Mouse (Mus musculus): ENCODE measurements at regions not wholly inside any gene's neighbourhood (a gene's known extent, or its start where the extent isn't known, plus 50 kb on each side); places are given as distances from the start of the nearest gene placed in this dataset.
A peak's percentile ranks its signal among the peaks of the same experiment; 100 is the strongest.
"Not testable (repeated sequence)": the region's sequence is repeated elsewhere in the genome, so short reads cannot be mapped to it uniquely, and the experiment has no call there.

DNA sequence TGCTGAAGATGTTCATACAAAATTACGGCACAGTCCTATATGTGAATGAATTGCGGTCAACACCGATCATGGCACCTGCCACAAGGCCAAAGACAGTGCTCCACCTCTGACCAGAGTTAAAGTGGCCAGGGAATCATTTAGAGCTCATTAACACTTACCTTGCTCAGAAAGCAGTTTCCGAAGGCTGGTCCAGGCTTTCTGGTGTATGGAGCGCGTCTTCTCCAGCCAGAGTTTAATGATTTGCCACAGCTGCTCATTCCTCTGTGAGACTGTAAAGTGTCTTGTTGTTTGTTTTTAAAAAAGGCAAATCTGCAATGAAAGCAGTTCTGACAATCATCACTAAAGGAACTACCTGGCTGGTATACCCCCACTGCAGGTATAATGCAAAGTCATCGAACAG lies 256.7 kb downstream of the Nfkbiz start:
- no peak for DNase-seq (ENCODE audit: low spot score)

DNA sequence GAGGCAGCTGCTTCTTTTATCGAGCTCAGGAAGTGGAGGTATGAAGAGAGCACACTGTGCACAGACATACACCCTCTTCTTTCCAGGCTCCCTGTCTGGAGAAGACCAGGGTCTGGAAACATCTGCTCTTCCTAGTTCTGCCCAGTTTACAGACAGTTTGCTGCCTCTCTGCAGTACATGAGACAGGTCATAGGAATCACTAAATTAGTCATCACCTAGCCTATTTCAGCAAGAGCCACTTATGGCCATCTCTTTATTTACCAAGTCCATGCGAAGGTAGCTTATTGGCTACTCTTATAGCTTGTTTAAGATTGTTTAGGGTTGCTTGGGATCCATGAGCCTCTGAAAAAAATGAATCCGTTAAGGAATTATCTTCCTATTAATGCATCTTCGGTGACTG lies 257.9 kb downstream of the Nfkbiz start:
- no peak for DNase-seq (ENCODE audit: low spot score)

DNA sequence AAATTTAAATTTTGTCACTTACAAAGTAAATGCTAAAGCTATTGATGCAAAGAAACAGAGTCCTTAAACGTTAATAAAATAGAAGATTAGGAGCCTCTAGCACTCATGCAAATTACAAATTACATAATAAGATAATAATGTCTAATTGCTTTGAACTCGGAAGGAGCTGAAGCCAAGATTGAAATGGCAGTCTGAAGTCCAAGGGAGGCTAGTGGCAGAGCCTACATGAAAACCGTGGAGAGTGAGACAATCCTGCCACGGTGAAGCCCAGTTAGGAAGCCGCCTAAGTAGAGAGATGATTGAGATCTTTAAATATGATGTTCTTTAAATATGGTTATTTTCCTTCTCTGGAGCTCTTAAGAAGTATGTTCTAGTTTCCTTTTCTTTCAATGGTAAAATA lies 260.0 kb downstream of the Nfkbiz start:
- DNase-seq (ENCODE audit: low spot score): no peak

DNA sequence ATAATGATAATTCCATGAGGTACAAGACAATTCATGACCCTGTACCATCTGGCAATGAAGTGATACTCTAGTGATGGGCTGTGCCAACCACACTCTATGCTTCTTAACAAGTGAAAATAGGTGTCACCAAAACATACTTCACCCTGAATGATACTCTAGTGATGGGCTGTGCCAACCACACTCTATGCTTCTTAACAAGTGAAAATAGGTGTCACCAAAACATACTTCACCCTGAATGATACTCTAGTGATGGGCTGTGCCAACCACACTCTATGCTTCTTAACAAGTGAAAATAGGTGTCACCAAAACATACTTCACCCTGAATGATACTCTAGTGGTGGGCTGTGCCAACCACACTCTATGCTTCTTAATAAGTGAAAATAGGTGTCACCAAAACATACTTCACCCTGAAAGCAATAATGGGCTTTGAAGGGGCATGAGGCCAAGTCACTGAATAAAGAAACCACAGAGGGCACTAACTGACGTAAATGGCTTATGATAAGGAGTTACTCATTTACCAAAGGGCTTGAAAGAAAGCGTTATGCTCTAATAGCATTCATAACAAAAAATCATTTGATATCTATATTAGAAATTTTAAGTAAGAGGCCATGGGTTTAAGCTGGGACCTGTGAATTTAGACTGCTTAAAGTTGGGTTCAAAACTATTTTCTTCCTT lies 263.0 kb downstream of the Nfkbiz start:
- not testable (repeated sequence) for DNase-seq (ENCODE audit: low spot score)

DNA sequence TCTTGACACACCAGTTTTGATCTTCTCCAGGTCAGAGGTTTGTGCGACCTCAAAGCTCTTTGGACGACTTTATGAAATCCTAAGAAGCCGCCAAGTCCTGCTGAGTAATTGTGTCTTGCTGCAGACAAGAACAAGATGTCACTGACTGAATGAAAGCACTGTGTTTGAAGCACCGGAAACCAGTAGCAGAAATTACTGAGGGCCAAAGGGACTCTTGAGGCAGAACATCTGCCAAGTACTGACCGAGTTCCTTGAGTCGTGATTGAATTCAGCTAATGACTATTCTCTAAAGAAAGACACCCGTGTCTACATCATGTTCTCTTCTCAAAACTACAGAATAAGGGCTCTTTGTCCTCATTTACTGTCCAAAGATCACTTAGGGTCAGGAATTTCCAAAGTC lies 267.6 kb downstream of the Nfkbiz start:
- DNase-seq (ENCODE audit: low spot score): no peak

DNA sequence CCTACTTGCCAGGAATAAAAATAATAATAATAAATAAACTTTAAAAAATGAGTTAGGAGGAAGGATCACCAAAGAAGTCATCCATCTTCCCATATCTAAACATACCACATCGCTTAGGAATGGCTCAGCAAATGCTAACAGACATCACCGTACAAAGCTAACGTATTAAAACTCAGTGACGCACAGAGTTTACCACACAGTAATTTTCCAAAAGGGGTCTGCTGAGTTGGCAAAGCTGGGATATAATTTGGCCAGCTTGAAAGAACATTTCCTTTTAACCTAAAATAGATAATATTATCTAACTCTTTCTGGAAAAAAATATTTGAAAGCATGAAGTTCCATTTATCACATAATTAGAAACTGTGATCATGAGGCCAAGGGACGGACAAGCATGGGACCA lies 268.6 kb downstream of the Nfkbiz start:
- no peak for DNase-seq (ENCODE audit: low spot score)

DNA sequence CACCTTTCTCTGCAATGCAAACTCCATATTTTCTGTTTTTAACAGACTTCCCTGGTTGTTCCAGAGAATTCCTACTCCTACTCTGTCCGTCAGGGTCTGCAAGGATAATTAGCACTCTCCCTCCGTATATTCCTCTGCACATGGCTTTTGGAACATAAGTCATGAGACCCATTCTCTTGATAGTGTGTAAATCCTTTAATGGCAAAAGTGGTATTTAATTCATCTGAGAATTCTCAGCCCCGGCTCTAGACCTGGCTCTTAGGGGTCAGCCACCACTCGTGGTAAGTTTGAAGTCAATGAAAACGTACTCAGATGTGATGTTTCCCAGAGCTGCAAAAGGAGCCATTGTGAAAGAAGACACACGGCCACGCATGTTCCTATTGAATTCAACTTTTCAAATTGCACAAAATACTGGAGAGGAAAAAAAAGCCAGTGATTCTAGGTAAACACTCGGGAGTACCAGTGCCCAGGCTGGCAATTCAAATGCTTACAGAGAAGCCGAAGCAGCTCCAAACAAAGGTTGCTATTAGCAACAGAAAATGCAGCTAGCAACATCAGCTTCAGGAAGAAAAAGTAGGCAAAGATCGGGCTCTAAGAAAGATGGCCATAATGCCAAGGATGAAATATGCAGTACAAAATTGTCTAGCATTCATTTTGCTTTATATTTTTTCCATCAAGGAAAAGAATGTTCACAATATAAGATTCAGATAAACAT lies 258.2 kb upstream of the Zpld1 start:
- DNase-seq (ENCODE audit: low spot score): no peak

DNA sequence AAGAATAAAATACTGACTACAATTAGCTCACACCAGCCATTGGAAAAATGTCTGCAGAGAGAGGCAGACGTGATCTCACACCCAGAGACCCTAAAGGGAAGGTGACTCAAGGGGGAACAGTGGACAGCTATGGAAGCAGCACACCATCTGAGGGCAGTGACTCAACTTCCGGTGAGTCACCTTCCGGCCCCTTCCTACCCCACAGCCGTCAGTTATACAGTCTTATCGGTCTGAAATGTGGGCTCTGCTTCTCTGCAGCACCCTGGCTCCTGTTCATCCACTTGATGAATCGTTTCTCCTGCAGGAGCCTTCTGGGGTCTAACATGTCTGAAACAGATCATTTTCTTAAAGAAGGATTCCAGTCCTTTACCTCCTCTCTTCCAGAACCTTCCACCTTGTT lies 257.4 kb upstream of the Zpld1 start:
- DNase-seq (ENCODE audit: low spot score): no peak

DNA sequence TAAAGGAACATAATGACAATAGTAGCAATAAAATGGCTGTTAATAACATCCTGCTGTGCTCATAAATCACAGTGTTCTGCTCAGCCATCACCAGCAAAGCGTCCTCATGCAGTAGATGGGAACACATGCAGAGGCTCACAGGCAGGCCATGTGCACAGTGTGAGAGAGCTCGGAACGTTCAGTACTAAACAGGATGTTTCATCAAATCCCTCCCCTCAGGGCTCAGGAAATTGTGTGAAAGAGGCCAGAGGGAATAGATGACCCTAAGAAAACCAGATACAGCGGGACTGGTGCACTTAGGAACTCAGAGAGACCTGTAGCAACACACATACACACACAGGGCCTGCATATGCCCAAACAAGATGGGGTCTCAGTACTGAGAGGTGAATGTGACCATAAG lies 256.1 kb upstream of the Zpld1 start:
- DNase-seq (ENCODE audit: low spot score): no peak

DNA sequence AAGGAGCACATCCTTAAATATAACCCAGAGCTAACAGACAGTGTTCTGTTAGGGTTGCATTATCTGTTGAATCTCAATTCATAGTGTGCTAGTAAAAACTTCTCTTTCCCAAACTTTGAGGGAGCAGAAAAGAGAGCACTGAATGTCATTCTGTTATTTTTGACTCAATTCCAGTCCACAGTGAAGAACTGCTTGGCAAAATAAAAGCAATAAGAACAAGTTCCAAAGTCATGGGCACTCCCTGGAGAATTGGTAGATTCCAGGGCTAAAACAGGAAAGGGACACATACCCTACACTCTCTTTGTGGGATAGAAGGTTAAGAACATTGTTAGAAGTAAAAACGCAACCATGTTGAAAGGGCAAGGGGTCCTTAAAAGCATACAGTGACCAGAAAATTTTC lies 253.6 kb upstream of the Zpld1 start:
- DNase-seq (ENCODE audit: low spot score): no peak

DNA sequence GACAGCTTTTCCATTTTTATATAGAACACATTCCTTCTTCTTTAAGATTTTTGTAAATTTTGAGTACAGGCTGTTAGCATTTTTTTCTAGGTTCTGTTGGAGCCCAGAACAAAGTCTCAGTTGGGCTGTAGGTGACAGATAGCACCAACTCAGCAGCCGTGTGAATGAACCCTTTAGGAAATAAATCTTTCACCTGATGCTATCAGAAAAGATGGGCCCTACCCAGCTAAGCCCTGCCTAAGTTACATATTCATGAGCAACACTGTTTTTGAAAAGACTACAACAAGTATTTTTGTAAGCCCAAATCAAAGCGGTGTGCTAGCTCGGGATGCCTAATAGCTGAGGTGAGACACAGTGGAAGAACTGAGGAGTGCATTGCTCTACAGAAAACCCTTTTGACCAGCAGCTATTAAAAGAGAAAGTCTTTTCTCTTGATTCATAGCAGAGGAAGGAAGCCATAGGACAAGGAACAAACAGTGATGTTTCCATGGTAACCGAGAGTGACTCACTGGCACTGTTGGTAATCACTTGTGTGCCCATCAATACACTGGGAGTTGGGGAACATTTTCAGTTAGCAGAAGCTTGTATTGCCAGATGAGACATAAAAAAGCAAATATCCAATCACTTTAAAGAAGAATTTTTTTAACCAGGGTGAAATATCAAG lies 253.0 kb upstream of the Zpld1 start:
- DNase-seq (ENCODE audit: low spot score): no peak

DNA sequence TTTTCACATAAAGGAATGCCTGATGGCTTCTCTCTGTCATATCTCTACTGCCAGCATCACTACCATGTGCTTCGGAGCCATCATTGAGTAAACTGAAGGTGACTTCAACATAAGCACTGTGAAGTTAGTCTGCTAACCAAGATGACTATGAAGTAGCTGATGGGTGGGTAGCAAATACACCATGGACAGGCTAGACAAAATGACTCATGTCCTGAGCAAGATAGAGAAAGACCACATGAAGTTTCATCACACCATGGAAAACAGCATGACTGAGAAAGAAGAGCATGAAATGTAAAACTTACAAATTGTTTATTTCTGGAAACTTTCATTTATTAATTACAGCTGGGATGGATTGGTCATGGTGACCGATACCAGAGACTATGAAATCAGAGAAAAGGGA lies 249.3 kb upstream of the Zpld1 start:
- DNase-seq (ENCODE audit: low spot score): no peak

DNA sequence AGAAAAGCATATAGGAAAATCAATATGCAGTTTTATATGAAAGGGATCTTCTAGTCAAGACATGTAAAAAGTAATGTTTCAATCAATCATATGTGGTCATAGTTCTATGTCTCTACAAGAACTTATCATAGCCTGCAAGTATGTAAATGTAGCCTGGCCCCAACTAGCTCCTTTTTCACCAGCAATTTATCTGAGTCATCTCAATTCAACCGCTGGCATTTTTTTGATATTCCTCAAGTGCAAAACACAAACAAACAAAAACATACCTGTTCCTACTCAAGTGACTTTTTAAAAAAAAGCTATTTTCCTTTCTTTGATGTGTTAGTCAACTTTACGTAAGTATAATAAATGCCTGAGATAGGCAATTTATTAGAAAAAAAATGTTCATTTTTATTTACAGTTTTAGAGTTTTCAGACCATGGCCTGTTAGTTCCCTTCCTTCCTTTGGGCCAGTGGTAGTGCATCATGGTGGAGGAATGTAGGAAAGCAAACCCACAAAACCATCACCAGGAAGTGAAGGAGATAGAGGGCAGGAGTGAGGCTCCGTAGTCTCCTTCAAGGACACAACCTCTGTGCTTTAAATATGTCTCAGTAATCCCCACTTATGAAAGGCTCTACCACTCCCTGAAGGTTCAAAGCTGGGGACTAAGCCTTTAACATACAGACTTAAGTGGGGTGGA lies 242.7 kb upstream of the Zpld1 start:
- no peak for DNase-seq (ENCODE audit: low spot score)

DNA sequence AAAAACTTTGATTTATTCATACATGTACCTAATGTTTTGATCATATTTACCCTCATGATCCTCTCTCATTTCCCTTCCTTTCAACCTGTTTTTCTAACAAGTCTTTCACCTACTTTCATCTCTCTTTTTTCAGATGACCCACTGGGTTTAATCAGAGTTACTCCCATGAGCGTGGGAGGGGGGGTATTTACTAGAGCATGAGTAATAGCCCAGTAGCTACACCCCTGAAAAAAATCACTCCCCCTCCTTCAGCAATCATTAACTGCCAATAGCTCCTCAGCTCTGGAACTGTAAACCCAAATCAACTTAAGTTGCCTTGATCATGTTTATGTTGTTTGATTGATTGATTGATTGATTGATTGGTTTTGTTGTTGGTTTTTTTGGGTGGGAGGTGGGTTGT lies 241.4 kb upstream of the Zpld1 start:
- no peak for DNase-seq (ENCODE audit: low spot score)

DNA sequence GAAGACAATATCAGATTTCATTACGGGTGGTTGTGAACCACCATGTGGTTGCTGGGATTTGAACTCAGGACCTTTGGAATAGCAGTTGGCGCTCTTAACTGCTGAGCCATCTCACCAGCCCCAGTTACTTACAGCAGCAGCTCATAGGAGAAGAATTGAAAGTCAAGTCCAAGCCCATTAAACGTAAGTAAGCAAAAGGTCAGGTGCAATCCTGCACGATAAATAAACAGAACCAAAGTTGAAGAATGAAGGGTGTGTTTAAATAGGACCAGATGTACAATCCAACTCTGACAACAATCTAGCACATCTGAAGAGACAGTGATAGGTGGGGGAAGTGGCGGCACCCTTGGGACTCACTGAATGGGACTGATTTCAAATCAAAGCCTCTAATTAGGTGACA lies 239.8 kb upstream of the Zpld1 start:
- DNase-seq (ENCODE audit: low spot score): no peak

DNA sequence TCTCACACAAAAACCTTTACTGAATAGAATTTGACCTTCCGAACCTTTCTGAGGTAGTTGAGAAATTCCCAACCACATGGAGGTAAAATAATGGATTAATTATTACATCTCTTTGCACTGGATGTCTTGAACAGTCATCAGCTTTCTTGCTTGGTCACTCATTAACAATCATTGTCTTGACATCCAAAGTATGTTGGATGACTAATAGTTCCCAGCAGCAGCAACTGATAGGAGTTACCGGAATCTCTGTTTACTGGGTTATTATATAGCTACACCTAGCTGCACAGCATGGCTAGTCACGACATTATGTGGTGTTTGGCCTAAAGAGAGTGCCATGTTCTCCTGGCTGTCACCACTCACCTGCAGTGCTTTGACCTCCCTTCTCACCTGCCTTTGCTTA lies 234.9 kb upstream of the Zpld1 start:
- DNase-seq (ENCODE audit: low spot score): no peak

DNA sequence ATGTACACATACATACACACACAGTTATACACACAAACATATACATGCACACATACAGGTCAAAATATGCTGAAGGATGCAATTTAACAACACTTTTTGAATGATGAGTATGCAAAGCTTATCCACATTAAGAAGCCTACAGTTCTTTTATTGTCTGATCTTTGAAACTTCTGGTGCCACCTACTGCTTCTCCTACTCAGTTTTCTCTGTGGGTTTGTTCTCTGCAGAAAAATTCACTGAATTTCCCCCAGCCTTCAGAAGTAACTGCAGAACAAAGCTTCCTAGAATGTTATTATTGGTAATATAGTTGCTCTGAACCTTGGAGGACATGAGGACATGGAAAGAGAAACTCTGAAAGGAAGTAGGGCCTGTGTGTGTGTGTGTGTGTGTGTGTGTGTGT lies 233.1 kb upstream of the Zpld1 start:
- DNase-seq (ENCODE audit: low spot score): no peak

DNA sequence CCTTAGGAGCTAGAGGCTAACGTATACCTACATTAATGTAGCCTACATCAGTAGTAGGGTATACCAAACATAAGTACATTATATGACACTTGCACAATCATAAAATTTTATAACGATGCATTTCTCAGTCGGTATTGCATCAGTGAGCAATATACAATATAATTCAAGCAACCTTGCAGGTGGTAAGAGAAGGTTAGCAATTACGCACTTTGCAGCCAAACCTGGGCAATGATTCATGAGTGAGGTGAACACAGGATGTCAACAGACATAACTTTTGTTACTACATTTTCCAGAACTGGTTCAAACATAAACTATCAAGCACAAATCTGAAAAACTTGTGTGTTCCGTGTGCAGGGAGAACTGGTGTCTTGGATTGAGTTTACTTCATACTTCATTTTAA lies 229.9 kb upstream of the Zpld1 start:
- no peak for DNase-seq (ENCODE audit: low spot score)

DNA sequence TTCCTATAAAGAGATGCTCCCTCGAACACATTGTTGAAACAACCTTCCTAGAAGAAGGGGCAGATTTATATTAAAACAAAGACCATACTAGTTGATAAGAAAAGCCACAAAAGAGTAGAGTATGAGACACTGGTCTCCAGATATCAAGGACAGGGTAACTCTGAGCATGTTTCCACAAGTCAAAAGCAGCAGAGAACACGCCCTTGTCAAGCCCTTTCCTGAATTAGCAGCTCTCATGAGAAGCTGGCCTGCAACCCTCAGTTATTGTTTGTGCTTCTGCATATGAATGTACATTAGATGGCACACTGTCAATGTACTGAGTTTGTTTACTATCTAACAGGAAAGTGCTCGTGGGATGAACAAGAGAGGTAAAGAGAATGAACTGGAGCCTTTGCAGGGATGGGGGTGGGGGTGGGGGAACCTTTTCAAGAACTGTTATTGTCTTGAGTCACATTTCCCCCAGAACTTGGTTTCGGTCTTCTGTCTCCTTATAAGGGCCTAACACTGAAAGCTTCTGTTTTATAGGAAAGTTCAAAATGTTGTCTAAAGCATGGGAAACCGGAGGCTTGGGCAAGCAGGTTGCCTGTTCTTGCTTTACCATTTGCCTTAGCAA lies 228.6 kb upstream of the Zpld1 start:
- peak; percentile 36 for DNase-seq (ENCODE audit: low spot score)

DNA sequence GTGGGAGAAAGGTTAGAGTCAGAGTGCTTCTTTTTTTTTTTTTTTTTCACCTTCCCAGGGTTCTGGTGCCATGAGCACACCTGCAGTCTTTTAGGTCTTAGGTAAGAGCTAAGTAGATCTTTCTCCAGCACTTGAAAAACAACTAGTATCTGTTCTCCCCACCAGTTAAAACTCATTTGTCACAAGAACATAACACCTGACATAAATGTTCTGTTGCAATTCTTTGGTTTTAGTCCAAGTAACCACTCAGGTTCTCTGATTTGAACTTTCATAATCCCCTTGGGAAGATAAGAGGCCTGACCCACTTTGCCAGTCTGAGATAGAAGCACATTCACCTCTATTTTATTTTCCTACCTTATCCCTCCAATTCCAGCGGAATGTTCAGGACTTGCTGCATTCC lies 225.5 kb upstream of the Zpld1 start:
- DNase-seq (ENCODE audit: low spot score): no peak

DNA sequence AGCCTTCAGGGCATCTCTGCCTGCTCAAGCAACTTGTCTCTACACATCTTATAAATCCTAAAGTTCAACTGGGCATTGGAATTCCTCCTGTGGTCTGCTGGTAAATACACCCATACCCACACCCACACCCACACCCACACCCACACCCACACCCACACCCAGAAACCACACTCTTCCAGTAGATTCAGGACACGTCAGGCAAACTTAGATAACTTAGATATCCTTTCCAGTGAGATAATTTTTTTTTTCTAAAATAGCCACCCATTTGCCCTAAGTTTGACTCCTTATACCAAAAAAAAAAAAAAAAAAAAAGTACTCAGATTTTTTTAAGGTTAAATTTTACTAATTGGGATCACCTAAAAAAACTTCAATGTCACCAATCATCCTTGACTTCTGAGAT lies 224.5 kb upstream of the Zpld1 start:
- no peak for DNase-seq (ENCODE audit: low spot score)

DNA sequence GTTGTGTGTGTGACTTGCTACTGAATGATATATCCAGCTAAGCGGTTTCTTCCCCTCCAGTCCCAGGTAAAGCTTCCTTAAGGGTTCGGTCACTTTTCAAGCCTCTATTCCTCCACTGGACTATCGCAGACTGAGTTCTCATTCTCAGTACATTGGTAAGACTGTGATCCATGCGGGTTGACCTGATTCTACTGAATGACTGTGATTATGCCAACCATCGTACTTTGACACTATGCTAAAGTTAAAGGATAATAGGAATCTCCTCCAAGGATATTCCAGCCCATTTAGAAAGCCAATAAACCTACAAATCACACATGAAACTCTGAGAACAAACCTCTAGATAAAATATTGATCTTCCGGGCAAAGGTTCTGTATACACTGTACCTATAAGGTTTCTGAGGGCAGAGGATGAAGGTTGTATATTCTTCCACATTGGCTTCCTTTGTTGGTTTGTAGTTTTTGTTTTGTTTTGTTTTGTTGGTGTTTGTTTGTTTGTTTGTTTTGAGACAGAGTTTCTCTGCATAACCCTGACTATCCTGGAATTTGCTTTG lies 223.7 kb upstream of the Zpld1 start:
- DNase-seq (ENCODE audit: low spot score): no peak

Measured in urinary bladder, postnatal 25 days (tissue).